Mouse (Mus musculus) hindbrain, embryonic 16.5 days (tissue): ENCODE data around the gene C1qbp. TPM values are rescaled to one million over a fixed set of nuclear protein-coding genes. Genes with fewer than 3 reads are reported as not detected.

Experiments used
- ATAC-seq: fragments of 200-750 bp; cut with Nextera tagmentation; 2 replicates; pipeline ENCODE4 v1.8.0; 2017; ENCODE audit warnings: moderate TSS enrichment, moderate library complexity
- H3K27ac ChIP-seq: fragments of 300-500 bp; sonication (generic); 2 replicates; pipeline ENCODE4 v1.5.1; 2014; ENCODE audit warnings: low read depth, mild to moderate bottlenecking, control low read depth, low read length, moderate library complexity
- H3K27me3 ChIP-seq: fragments of 300-500 bp; sonication (generic); replicated peaks from 2 replicates; pipeline ENCODE4 v1.6.1; 2014; ENCODE audit warnings: low read length; ENCODE audit not compliant: control insufficient read depth, insufficient read depth
- H3K36me3 ChIP-seq: fragments of 300-500 bp; sonication (generic); 2 replicates; pipeline ENCODE4 v1.6.1; 2014; ENCODE audit warnings: mild to moderate bottlenecking, low read length, moderate library complexity, mixed read lengths; ENCODE audit not compliant: control insufficient read depth, insufficient read depth
- H3K4me1 ChIP-seq: fragments of 300-500 bp; sonication (generic); 2 replicates; pipeline ENCODE4 v1.6.1; 2014; ENCODE audit warnings: low read depth, low read length; ENCODE audit not compliant: control insufficient read depth, insufficient read depth
- H3K4me2 ChIP-seq: fragments of 300-500 bp; sonication (generic); 2 replicates; pipeline ENCODE4 v1.6.1; 2014; ENCODE audit warnings: mild to moderate bottlenecking, low read length, control low read depth, moderate library complexity
- H3K4me3 ChIP-seq: fragments of 300-500 bp; sonication (generic); 2 replicates; pipeline ENCODE4 v1.5.1; 2014; ENCODE audit warnings: mild to moderate bottlenecking, low read length, control low read depth, moderate library complexity
- H3K9ac ChIP-seq: fragments of 300-500 bp; sonication (generic); 2 replicates; pipeline ENCODE4 v1.6.1; 2014; ENCODE audit warnings: low read depth, mild to moderate bottlenecking, control low read depth, low read length, moderate library complexity
- H3K9me3 ChIP-seq: fragments of 300-500 bp; sonication (generic); 2 replicates; pipeline ENCODE4 v1.6.1; 2014; ENCODE audit warnings: mild to moderate bottlenecking, low read length, moderate library complexity; ENCODE audit not compliant: control insufficient read depth
- WGBS: fragments of 180-500 bp; shearing (Covaris S2); extraction: QIAGEN DNeasy Blood & Tissue Kit; methylation state at CpG from one replicate; pipeline ENCODE4 v1.1.7; 2014; 5-methylcytosine and 5-hydroxymethylcytosine counted together
- polyA plus RNA-seq: library from polyadenylated mRNA; unstranded; fragments of >200 nt; fragmentation: Nextera tagmentation; extraction: Ambion mirVana; gene quantifications from 2 replicates; pipeline ENCODE4 v1.2.1, GENCODE M21; 2015

Gene C1qbp
- 179 and 184 TPM in 2 replicates for polyA plus RNA-seq

GRCm38 (mm10) chr11:70982557-70983228 lies at the start of gene C1qbp:
Gene C1qbp, minus strand, starts transcription at chr11:70983026.
- Histone ChIP-seq H3K9me3 (no peaks in the 10 kb centered on the region), H3K27me3 (no peaks in the 10 kb centered on the region), H3K27ac (peak within 1 kb of the TSS; percentile 73), H3K4me3 (peak within 1 kb of the TSS; percentile 78), H3K9ac (peak within 1 kb of the TSS; percentile 88), H3K4me2 (peak within 1 kb of the TSS; percentile 80), H3K4me1 (peaks cover 14% of the 10 kb centered on the region), H3K36me3 (peaks cover 27% of the 10 kb centered on the region)
- ATAC-seq = peak; percentile 96
- under 1% methylated on average over 60 of the region's 64 CpGs for WGBS

- H3K27ac ChIP-seq = peak overlapping the region; percentile 97
- no peaks in the 10 kb centered on the region for H3K27me3 ChIP-seq
- H3K36me3 ChIP-seq = peaks cover 4% of the 10 kb centered on the region
- ATAC-seq = no peak
- H3K4me3 ChIP-seq = peak overlapping the region; percentile 72
- peak overlapping the region; percentile 84 for H3K9ac ChIP-seq
- 45% methylated on average over 7 of the region's 7 CpGs for WGBS
- H3K9me3 ChIP-seq = no peaks in the 10 kb centered on the region
- H3K4me1 ChIP-seq = peaks cover 12% of the 10 kb centered on the region
- H3K4me2 ChIP-seq = peak overlapping the region; percentile 69
Observed at GRCm38 (mm10) chr11:71032070-71032469, 49.2 kb upstream of the C1qbp start.

DNA sequence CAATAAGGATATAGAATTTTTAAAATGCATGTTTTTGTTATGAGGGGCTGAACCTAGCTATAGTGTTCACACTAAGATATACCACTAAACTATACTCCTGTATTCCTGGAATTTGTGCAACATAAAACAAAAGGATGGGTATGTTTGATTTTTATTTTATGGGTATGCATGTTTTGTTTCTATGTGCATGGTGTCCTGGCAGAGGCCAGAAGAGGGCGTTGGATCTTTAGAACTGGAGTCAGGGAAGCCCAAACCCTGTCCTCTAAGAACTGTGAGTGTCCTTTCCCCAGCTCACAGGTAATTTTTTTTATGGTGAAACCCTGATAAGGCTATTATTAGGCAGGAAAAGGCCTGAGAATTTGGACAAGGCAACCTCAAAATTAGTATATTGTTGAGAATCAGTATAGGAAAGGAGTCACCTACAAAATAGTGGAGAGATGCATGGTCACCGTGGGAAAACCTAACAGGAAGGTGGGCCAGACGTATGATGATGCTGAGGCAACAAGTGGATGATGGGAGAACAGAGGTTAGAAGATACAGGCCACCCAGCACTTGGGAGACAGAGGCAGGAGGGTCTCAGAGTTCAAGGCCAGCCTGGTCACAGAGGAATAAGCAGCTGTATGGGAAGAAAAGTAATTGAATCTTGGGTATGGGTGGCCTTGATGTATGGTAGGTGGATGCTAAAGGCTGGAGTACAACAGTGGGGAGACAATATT lies 46.7 kb upstream of the C1qbp start:
- WGBS = 71% methylated on average over 3 of the region's 3 CpGs
- no peak overlapping the region for H3K4me2 ChIP-seq
- H3K27me3 ChIP-seq = no peaks in the 10 kb centered on the region
- H3K9me3 ChIP-seq = no peaks in the 10 kb centered on the region
- H3K36me3 ChIP-seq = peaks cover 22% of the 10 kb centered on the region
- ATAC-seq = no peak
- H3K4me3 ChIP-seq = no peak overlapping the region
- no peak overlapping the region for H3K9ac ChIP-seq
- H3K4me1 ChIP-seq = peaks cover 12% of the 10 kb centered on the region
- no peak overlapping the region for H3K27ac ChIP-seq

- Histone ChIP-seq H3K36me3 (peaks cover 22% of the 10 kb centered on the region), H3K4me3 (no peak overlapping the region), H3K27me3 (no peaks in the 10 kb centered on the region), H3K9ac (no peak overlapping the region), H3K4me2 (no peak overlapping the region), H3K27ac (no peak overlapping the region), H3K4me1 (peaks cover 9% of the 10 kb centered on the region), H3K9me3 (no peaks in the 10 kb centered on the region)
- WGBS = 76% methylated on average over 3 of the region's 3 CpGs
- no peak for ATAC-seq
Observed at GRCm38 (mm10) chr11:71028280-71028679, 45.5 kb upstream of the C1qbp start.

GRCm38 (mm10) chr11:71019201-71020068 lies 36.6 kb upstream of the C1qbp start, which contains the start of the genes Mis12 and Derl2:
Gene Mis12, plus strand, starts transcription at chr11:71019611.
Gene Derl2, minus strand, starts transcription at chr11:71019841.
- H3K9me3 ChIP-seq = no peaks in the 10 kb centered on the region
- peak within 1 kb of the TSS; percentile 79 for H3K9ac ChIP-seq
- H3K27ac ChIP-seq = peak within 1 kb of the TSS; percentile 83
- ATAC-seq = peak; percentile 100
- H3K4me3 ChIP-seq = peak within 1 kb of the TSS; percentile 71
- peak within 1 kb of the TSS; percentile 76 for H3K4me2 ChIP-seq
- WGBS = 0% methylated on average over 70 of the region's 71 CpGs
- no peaks in the 10 kb centered on the region for H3K27me3 ChIP-seq
- H3K4me1 ChIP-seq = peaks cover 32% of the 10 kb centered on the region
- no peaks in the 10 kb centered on the region for H3K36me3 ChIP-seq

DNA sequence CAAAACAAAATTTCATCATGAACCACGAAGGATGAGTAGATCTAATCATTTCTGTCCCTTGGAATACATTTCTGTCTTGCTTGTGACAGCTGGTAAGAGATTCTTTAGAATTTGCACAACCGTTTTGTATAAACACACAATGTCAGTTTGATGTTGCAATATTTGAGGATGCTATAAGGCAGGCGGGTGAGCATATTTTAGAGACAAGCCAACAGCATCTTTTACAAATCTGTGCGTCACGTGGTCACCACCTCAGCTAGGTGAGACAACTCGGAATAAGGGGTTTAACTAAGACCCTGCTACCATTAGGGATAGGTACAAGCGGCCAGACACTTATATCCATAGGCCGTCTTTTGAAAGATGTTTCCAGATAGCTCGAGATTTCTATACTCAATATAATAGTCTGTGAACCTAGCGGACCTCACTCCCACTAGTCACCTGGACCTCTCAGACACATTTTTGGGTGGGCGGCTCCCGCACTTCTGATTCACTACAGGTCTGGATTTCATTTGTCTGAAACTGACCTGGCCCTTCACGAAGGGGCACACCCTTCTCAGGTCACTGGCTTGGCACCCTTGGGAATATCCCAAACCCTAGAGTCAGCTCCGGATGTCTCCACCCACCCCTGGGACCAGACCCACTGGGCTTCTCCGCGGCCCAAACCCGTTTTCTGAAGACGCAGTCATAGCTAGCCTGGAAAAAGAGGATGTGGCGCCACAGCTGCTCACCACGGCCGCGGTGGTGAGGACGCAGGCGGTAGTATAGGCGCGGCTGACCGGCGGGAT lies 35.8 kb upstream of the C1qbp start:
- Histone ChIP-seq H3K36me3 (0 out of 2 replicates have a peak, but pooled peaks cover 3% of the 10 kb centered on the region), H3K4me1 (peaks cover 32% of the 10 kb centered on the region), H3K27me3 (no peaks in the 10 kb centered on the region), H3K9ac (peak overlapping the region; percentile 79), H3K9me3 (no peaks in the 10 kb centered on the region), H3K4me2 (peak overlapping the region; percentile 73), H3K4me3 (peak overlapping the region; percentile 68), H3K27ac (peak overlapping the region; percentile 72)
- WGBS = 4% methylated on average over 28 of the region's 28 CpGs
- ATAC-seq = no peak

DNA sequence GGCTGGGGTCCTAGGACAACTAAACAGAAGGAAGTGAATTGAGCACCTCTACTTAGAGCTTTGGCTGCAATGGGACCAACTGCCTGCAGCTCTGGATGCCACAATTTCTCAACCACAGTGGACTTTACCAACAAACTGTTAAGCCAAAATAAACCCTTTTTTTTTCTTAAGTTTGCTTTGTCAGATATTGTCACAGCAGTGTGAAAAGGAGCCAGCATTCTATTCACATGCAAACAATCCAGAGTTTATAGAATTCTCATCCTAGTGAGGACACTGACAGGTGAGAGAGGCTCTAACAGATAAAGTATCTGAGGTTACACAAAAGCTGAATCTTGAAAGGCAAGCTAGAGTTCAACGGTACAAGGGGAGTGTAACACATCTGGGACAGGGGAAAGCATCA lies 34.2 kb upstream of the C1qbp start:
- no peak overlapping the region for H3K4me3 ChIP-seq
- H3K27ac ChIP-seq = no peak overlapping the region
- peaks cover 9% of the 10 kb centered on the region; the same call in 1 of the 2 replicates for H3K36me3 ChIP-seq
- H3K9me3 ChIP-seq = no peaks in the 10 kb centered on the region
- H3K27me3 ChIP-seq = no peaks in the 10 kb centered on the region
- 87% methylated on average over 1 of the region's 1 CpGs for WGBS
- H3K4me2 ChIP-seq = no peak overlapping the region
- no peak for ATAC-seq
- H3K4me1 ChIP-seq = peaks cover 27% of the 10 kb centered on the region
- no peak overlapping the region for H3K9ac ChIP-seq

DNA sequence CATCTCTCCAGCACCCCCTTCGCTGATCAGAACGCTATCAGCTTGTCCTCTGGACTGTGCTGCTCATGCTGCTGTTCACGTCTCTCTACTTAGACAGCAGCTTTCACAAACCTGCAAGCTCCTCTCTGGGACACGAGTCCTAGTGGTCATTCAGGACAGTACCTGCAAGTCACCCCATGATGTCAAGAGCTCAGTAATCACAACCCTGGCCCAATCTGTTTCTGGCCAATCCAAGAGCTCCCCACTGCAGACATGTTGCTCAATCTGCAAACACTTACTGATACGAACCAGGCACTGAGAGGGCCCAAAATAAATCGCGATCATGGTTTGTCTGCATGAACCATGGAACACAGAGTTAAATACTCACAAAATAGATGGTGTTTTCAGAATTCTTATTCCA lies 29.9 kb upstream of the C1qbp start:
- 97% methylated on average over 7 of the region's 7 CpGs for WGBS
- H3K4me2 ChIP-seq = no peak overlapping the region
- H3K4me3 ChIP-seq = no peak overlapping the region
- H3K9me3 ChIP-seq = no peaks in the 10 kb centered on the region
- H3K36me3 ChIP-seq = peaks cover 34% of the 10 kb centered on the region
- peaks cover 14% of the 10 kb centered on the region for H3K4me1 ChIP-seq
- ATAC-seq = no peak
- no peaks in the 10 kb centered on the region for H3K27me3 ChIP-seq
- H3K9ac ChIP-seq = no peak overlapping the region
- no peak overlapping the region for H3K27ac ChIP-seq
